Mouse (Mus musculus) 3134 (cell line): ENCODE results near the gene Dnah11.
"Not testable (repeated sequence)": the region's sequence is repeated elsewhere in the genome, so short reads cannot be mapped to it uniquely, and the experiment has no call there.

Source experiments
- DNase-seq: peaks from one replicate; pipeline ENCODE4 v3.0.0-alpha.2; 2011; ENCODE audit warnings: low spot score; ENCODE audit not compliant: insufficient read length; ENCODE audit errors: extremely low read depth

The Dnah11 gene

GRCm38 (mm10) chr12:117989018-117989828 lies 209.6 kb downstream of the Dnah11 start:
- no peak for DNase-seq

GRCm38 (mm10) chr12:117980315-117980714 lies 218.5 kb downstream of the Dnah11 start:
- no peak for DNase-seq

GRCm38 (mm10) chr12:117973712-117974111 lies 225.1 kb downstream of the Dnah11 start:
- no peak for DNase-seq

- no peak for DNase-seq
Observed at GRCm38 (mm10) chr12:117962698-117963097, 236.1 kb downstream of the Dnah11 start.

- no peak for DNase-seq
Observed at GRCm38 (mm10) chr12:117959213-117959612, 239.6 kb downstream of the Dnah11 start.

GRCm38 (mm10) chr12:117946823-117947704 lies 251.8 kb downstream of the Dnah11 start:
- DNase-seq = no peak

- no peak for DNase-seq
Observed at GRCm38 (mm10) chr12:117941947-117942346, 256.9 kb downstream of the Dnah11 start.

GRCm38 (mm10) chr12:117938214-117938613 lies 260.6 kb downstream of the Dnah11 start:
- DNase-seq = no peak

GRCm38 (mm10) chr12:117932026-117932425 lies 266.8 kb downstream of the Dnah11 start:
- DNase-seq = no peak

- no peak for DNase-seq
Observed at GRCm38 (mm10) chr12:117929768-117930167, 269.1 kb downstream of the Dnah11 start.

GRCm38 (mm10) chr12:117915826-117916588 lies 282.8 kb downstream of the Dnah11 start:
- DNase-seq = no peak

- no peak for DNase-seq
Observed at GRCm38 (mm10) chr12:117914613-117915245, 284.1 kb downstream of the Dnah11 start.

- DNase-seq = no peak
Observed at GRCm38 (mm10) chr12:117911396-117911795, 287.4 kb downstream of the Dnah11 start.

GRCm38 (mm10) chr12:117905232-117905840 lies 293.5 kb downstream of the Dnah11 start:
- not testable (repeated sequence) for DNase-seq

GRCm38 (mm10) chr12:117903671-117904070 lies 295.2 kb downstream of the Dnah11 start:
- no peak for DNase-seq

- DNase-seq = not testable (repeated sequence)
Observed at GRCm38 (mm10) chr12:117901352-117901751, 297.5 kb downstream of the Dnah11 start.

- not testable (repeated sequence) for DNase-seq
Observed at GRCm38 (mm10) chr12:117900798-117901197, 298.0 kb downstream of the Dnah11 start.

GRCm38 (mm10) chr12:117887422-117887821 lies 311.4 kb downstream of the Dnah11 start:
- DNase-seq = no peak

- DNase-seq = no peak
Observed at GRCm38 (mm10) chr12:117884627-117885026, 314.2 kb downstream of the Dnah11 start.

- DNase-seq = no peak
Observed at GRCm38 (mm10) chr12:117878341-117878740, 320.5 kb downstream of the Dnah11 start.
